Mouse (Mus musculus) C2C12 (cell line): ENCODE measurements around the gene Gss.

Experiments used
- CTCF ChIP-seq: IDR thresholded peaks from one replicate; pipeline ENCODE4 v1.5.1; 2011; ENCODE audit not compliant: control insufficient read depth, insufficient read depth, insufficient read length
- MYOD1 ChIP-seq: IDR thresholded peaks from one replicate; pipeline ENCODE4 v1.6.1; 2011; ENCODE audit warnings: low read depth; ENCODE audit not compliant: control insufficient read depth, insufficient read length
- MYOG ChIP-seq: IDR thresholded peaks from one replicate; pipeline ENCODE4 v1.6.1; 2011; ENCODE audit not compliant: control insufficient read depth, insufficient read length; ENCODE audit errors: extremely low read depth

DNA sequence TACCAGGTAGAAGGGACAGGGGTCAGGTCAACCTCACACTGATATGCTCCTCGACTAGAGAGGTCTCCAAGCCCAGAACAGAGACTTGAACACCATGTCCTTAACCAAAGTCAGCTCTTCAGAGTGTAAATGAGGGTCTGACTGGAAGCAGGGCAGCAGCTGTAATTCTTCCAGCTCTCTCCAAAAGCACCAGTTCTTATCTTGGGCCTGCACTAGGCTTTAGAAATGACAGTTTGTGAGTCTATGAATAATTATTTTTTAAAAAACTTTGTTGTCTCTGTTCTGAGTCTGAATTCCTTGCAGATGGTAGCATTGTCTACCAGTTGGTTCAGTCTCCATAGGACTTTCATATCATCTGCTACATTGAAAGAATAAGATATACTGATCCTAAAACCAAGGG lies 30.4 kb downstream of the Gss start:
- TF ChIP-seq MYOG: no peak
- TF ChIP-seq CTCF: no peak
- TF ChIP-seq MYOD1: no peak
